Mouse (Mus musculus): Measurements from ENCODE around the gene Samd8.

Samd8 gene

GRCm38 (mm10) chr14:21825786-21826491, 75.6 kb downstream of the Samd8 start:
- DNase-seq (ENCODE audit: low spot score): no peak

GRCm38 (mm10) chr14:21830876-21831767, 80.8 kb downstream of the Samd8 start:
- DNase-seq (ENCODE audit: low spot score): peak; percentile 98

- no peak for DNase-seq (ENCODE audit: low spot score)
Measured at GRCm38 (mm10) chr14:21831830-21832403, 81.6 kb downstream of the Samd8 start.

GRCm38 (mm10) chr14:21838336-21839017, 88.1 kb downstream of the Samd8 start:
- no peak for DNase-seq (ENCODE audit: low spot score)

GRCm38 (mm10) chr14:21841819-21842592, 91.7 kb downstream of the Samd8 start:
- no peak for DNase-seq (ENCODE audit: low spot score)

- no peak for DNase-seq (ENCODE audit: low spot score)
Measured at GRCm38 (mm10) chr14:21843263-21843662, 92.9 kb downstream of the Samd8 start.

GRCm38 (mm10) chr14:21846827-21847380, 96.6 kb downstream of the Samd8 start:
- no peak for DNase-seq (ENCODE audit: low spot score)

- DNase-seq (ENCODE audit: low spot score): peak; percentile 85
Measured at GRCm38 (mm10) chr14:21847381-21848165, 97.2 kb downstream of the Samd8 start.
